Mouse (Mus musculus) stomach, embryonic 16.5 days (tissue): Measurements from ENCODE around the gene Gsk3a. TPM values are rescaled to one million over a fixed set of nuclear protein-coding genes. Genes with fewer than 3 reads are reported as not detected.

ENCODE experiments used
- ATAC-seq: fragments of 200-750 bp; cut with Nextera tagmentation; 2 replicates; pipeline ENCODE4 v1.8.0; 2017; ENCODE audit warnings: moderate number of reproducible peaks, moderate TSS enrichment; ENCODE audit not compliant: insufficient read depth, low FRiP score
- H3K27ac ChIP-seq: fragments of 300-500 bp; sonication (generic); 2 replicates; pipeline ENCODE4 v1.5.1; 2014; ENCODE audit warnings: low read length
- H3K27me3 ChIP-seq: fragments of 300-500 bp; sonication (generic); 2 replicates; pipeline ENCODE4 v1.6.1; 2014; ENCODE audit warnings: low read length, control low read depth, mixed read lengths; ENCODE audit not compliant: control insufficient read depth, insufficient read depth
- H3K36me3 ChIP-seq: fragments of 300-500 bp; sonication (generic); 2 replicates; pipeline ENCODE4 v1.6.1; 2014; ENCODE audit warnings: low read length; ENCODE audit not compliant: control insufficient read depth, insufficient read depth
- H3K4me1 ChIP-seq: fragments of 300-500 bp; sonication (generic); 2 replicates; pipeline ENCODE4 v1.6.1; 2014; ENCODE audit warnings: low read length, control low read depth, mixed read lengths; ENCODE audit not compliant: control insufficient read depth, insufficient read depth
- H3K4me2 ChIP-seq: fragments of 300-500 bp; sonication (generic); 2 replicates; pipeline ENCODE4 v1.6.1; 2014; ENCODE audit warnings: low read depth, low read length, mixed read lengths
- H3K4me3 ChIP-seq: fragments of 300-500 bp; sonication (generic); replicated peaks from 2 replicates; pipeline ENCODE4 v1.5.1; 2014; ENCODE audit warnings: mild to moderate bottlenecking, low read length
- H3K9ac ChIP-seq: fragments of 300-500 bp; sonication (generic); 2 replicates; pipeline ENCODE4 v1.6.1; 2014; ENCODE audit warnings: low read length
- H3K9me3 ChIP-seq: fragments of 300-500 bp; sonication (generic); replicated peaks from 2 replicates; pipeline ENCODE4 v1.6.1; 2016; ENCODE audit warnings: low read length, control low read depth; ENCODE audit not compliant: control insufficient read depth
- WGBS: fragments of 180-500 bp; shearing (Covaris S2); extraction: QIAGEN DNeasy Blood & Tissue Kit; methylation state at CpG from one replicate; pipeline ENCODE4 v1.1.7; 2014; 5-methylcytosine and 5-hydroxymethylcytosine counted together
- polyA plus RNA-seq: library from polyadenylated mRNA; unstranded; fragments of >200 nt; fragmentation: Nextera tagmentation; extraction: Ambion mirVana; gene quantifications from 2 replicates; pipeline ENCODE4 v1.2.1, GENCODE M21; 2015

Gene Gsk3a
- polyA plus RNA-seq, 1 experiment from 2014 or later, result 5.7 TPM

DNA sequence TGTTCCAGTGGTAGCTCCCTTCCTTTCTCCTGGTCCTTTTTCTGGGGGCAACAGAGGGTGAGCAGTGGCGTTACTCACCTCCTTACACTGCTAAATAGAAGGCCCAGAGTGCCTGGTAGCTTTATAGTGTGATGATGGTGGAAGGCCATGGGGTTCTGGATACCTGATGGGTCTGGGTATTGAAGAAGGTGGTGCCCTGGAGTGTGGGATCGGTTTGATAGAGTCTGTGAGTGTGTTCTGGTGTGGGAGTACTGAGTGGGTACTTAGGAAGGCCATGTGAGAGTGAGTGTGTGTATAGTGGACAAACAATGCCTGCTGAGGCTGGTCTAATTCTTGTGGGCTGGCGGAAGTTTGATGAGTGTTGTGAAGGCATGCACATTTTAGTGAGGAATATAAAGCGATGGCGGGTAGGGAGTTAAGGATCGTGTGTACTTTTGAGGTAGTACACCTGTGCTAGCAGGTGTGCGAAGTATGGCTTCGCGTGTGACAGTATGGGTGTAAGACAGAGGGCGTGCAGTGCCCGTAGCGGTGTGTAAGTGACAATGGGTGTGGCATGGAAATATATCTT lies 43.6 kb upstream of the Gsk3a start:
- 11% methylated on average over 12 of the region's 12 CpGs for whole genome bisulfite sequencing
- Histone ChIP-seq H3K27me3 (no peaks in the 10 kb centered on the region), H3K4me1 (peaks cover 54% of the 10 kb centered on the region), H3K9me3 (no peaks in the 10 kb centered on the region), H3K9ac (peak overlapping the region; percentile 89), H3K27ac (peak overlapping the region; percentile 100), H3K4me2 (peak overlapping the region; percentile 83), H3K4me3 (peak overlapping the region; percentile 65), H3K36me3 (peaks cover 7% of the 10 kb centered on the region)
- peak; percentile 2 for ATAC-seq

DNA sequence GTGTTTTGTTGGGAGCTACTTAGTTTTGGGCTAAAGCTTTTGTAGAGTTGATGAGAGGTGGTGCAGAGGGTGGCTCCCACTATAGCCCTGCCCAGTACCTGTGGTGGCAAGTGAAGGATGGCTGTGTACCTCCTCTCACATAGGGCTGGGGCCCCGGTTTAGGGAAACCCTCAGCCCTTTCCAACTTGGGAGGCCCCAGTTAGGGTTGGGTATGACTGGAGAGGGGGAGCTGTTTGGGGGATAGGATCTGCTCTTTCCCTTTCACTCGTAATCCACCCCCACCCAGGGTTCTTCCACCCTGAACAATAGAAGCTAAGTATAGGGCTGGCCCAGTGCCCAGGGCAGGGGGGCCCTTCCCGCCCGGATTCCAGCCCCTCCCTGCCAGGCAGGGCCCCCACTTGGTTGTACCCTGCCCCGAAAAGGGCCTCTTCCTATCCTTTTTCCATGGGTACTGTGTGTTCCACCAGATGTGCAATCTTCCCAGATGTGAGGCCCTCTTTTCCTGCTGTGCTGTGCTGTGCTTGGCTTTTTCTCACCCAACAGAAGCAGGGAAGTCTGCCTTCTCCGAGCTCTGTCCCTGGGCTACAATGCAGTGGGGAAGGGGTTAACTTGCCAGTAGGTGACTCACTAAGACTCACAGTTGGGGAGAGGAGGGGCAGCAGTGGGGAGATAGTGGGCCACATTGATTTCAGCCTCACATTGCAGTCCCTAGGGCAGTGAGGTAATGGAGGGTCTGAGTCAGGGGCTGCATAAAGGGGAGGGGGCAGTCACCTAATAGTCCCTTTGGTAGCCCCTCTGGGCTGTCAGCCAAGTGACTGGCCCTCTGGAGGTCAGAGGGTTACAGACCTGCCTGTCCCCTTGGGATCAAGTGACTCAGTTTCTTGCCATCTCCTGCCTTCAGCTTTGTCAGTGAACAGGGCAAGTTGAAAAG lies 42.5 kb upstream of the Gsk3a start:
- H3K4me3 ChIP-seq, result peak overlapping the region; percentile 65
- peak overlapping the region; percentile 89 for H3K9ac ChIP-seq
- peak; percentile 22 for ATAC-seq
- no peaks in the 10 kb centered on the region for H3K9me3 ChIP-seq
- H3K36me3 ChIP-seq, result 0 out of 2 replicates have a peak, but pooled peaks cover 1% of the 10 kb centered on the region
- peak overlapping the region; percentile 83 for H3K4me2 ChIP-seq
- peaks cover 65% of the 10 kb centered on the region for H3K4me1 ChIP-seq
- WGBS, result 2% methylated on average over 6 of the region's 6 CpGs
- no peaks in the 10 kb centered on the region for H3K27me3 ChIP-seq
- peak overlapping the region; percentile 100 for H3K27ac ChIP-seq

DNA sequence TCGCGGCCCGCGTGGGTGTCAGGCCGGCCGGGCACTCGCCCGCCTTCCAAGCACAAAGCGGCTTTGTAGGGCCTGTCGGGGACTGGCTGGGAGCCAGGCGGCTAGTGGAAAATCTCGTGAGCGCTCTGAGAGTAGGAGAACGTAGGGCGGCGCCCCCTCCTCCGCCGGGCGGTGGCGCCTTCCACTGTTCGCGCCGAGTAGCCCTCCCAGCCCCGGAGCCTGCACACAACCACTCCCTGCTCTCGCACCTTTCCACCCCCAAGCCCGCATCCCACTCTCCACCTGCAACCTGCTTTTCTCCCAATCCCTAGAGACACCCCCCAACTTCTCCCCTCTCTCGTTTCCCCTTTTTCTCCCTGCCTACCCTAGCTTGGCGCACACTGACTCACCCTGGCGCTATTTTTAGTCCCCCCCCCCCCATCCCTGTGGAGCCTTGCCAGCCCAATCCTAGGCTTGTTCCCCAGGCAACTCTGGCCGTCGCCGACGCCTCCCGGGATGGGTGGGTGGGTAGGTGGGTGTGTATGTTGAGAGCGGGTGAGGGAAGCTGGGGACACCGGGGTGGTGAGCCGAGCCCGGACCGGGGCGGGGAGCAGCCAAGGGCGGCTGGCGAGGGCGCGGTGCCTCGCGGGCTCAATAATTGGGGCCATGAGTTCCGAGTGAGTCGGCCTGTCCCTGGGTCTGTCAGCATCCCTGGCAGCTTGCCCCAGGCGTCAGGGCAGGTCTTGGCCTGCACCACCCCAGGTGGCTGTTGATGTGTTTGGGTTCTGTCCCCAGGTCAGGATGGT lies 41.6 kb upstream of the Gsk3a start:
- WGBS, result under 1% methylated on average over 48 of the region's 49 CpGs
- Histone ChIP-seq H3K4me1 (peaks cover 62% of the 10 kb centered on the region), H3K9ac (peak overlapping the region; percentile 89), H3K27me3 (no peaks in the 10 kb centered on the region), H3K9me3 (no peaks in the 10 kb centered on the region), H3K36me3 (no peaks in the 10 kb centered on the region), H3K4me3 (peak overlapping the region; percentile 65), H3K27ac (peak overlapping the region; percentile 100), H3K4me2 (peak overlapping the region; percentile 83)
- peak; percentile 32 for ATAC-seq

DNA sequence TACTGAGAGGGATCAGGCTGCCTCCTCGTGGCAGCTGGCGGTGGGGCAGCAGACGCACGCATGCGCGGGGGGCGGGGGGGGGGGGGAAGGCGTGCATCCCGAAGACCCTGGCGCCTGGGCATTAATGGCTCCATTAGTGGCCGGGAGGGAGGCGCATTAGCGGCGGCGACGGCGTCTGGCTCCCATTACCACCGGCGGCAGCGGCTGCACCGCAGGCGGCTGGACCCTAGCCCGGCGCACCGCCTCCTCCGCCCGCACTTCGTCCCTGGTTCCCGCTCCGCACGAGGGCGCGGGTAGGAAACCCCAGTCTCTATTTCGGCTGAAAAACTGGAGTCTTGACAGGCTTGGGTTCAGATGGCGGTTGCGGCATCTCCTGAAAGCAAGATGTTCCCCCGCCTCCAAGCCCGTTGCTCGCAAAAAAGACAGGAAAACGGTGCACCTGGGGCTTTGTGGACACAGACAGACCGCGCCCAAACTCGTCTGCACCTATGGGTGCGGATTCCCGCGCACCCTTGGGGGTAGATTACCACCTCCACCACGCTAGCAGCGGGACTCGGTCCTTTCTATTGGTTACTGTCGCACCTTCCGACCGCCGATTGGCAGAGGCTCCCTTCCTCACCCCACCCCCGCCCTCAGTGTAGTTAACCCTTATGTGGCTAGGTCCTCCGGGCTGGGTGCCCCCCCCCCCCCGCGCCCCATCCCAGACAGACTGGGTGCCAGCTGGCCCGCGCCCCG lies 40.9 kb upstream of the Gsk3a start:
- peak overlapping the region; percentile 83 for H3K4me2 ChIP-seq
- peak overlapping the region; percentile 89 for H3K9ac ChIP-seq
- no peaks in the 10 kb centered on the region for H3K27me3 ChIP-seq
- peak; percentile 69 for ATAC-seq
- peak overlapping the region; percentile 65 for H3K4me3 ChIP-seq
- WGBS, result under 1% methylated on average over 51 of the region's 60 CpGs
- H3K27ac ChIP-seq, result peak overlapping the region; percentile 100
- H3K36me3 ChIP-seq, result no peaks in the 10 kb centered on the region
- H3K9me3 ChIP-seq, result no peaks in the 10 kb centered on the region
- peaks cover 62% of the 10 kb centered on the region for H3K4me1 ChIP-seq

DNA sequence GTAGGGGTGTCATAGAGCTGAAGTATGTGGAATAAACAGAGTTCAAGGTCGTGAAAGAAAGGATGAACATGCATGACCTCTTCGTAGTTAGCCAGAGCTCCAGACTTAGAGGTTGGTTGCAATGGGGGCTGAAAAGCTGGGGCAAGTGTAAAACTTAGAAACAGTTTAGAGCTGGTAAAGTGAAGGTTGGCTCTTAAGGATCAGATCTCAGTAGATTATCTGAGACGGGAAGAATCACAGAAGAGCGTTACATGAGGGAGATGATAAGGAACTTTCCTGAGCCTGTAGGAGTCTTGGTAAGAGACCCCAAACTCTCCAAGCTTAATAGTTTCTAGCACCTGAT lies 40.3 kb upstream of the Gsk3a start:
- Histone ChIP-seq H3K36me3 (no peaks in the 10 kb centered on the region), H3K4me1 (peaks cover 60% of the 10 kb centered on the region), H3K4me3 (peak overlapping the region; percentile 65), H3K9me3 (no peaks in the 10 kb centered on the region), H3K27ac (peak overlapping the region; percentile 100), H3K9ac (peak overlapping the region; percentile 89), H3K27me3 (no peaks in the 10 kb centered on the region), H3K4me2 (peak overlapping the region; percentile 83)
- no peak for ATAC-seq
- WGBS, result 11% methylated on average over 4 of the region's 4 CpGs

DNA sequence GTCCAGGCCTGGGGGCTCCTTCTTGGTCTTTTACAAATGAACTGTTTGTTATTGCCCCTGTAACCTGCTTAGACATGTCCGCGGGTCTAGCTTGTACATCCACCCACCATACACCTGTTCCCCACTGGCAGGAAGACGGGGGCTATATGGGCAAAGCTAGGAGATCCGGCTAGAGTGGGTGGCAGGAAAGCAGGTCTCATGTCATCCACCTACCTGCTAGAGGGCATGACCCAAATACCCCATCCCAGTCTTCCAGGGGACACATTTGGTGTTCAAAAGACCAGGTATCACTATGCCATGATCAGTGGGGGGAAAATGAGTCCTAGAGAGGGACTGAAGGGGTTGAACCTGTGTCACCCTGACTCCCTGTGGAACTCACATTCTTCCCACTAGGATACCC lies 39.8 kb upstream of the Gsk3a start:
- WGBS, result 74% methylated on average over 4 of the region's 4 CpGs
- peak overlapping the region; percentile 89 for H3K9ac ChIP-seq
- H3K27me3 ChIP-seq, result no peaks in the 10 kb centered on the region
- peaks cover 60% of the 10 kb centered on the region for H3K4me1 ChIP-seq
- peak overlapping the region; percentile 100 for H3K27ac ChIP-seq
- peak overlapping the region; percentile 83 for H3K4me2 ChIP-seq
- 0 out of 2 replicates have a peak, but pooled peaks cover under 1% of the 10 kb centered on the region for H3K36me3 ChIP-seq
- no peaks in the 10 kb centered on the region for H3K9me3 ChIP-seq
- no peak overlapping the region; the same call in 1 of the 2 replicates for H3K4me3 ChIP-seq
- no peak for ATAC-seq

DNA sequence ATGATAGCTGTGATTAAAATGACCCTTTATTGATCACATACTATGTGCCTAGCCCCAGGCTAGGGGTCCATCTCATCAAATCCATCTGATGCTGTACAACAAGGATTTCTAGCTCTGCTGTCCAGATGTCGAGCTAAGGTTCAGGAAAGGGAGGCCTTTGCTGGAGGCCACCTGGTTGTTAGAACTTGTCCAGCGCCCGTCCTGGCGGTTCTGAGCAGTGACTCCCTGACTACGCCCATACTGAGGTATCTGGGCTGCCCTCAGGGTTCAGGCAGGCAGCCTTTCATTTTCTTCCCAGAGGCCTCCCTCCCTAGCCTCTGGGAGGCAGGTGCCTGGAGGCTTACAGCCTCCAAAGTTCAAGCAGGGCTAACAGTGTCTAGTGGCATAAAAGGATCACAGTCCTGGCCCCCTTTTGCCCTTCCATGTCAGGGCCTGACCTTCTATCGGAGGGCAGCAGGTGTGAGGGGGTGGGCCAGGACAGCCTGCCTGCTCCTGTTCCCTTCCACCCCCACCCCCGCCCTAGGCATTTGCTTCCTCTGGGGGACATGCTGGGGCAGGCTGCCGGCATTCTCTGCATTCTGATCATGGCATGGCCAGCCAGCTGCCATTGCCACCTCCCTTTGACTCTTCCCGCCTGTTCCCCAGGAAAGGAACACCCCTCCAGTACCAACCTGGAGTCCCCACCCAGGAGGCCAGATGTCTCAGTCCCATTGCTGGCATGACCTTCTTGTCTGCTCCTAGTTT lies 38.1 kb upstream of the Gsk3a start:
- Histone ChIP-seq H3K9me3 (no peaks in the 10 kb centered on the region), H3K4me1 (peaks cover 51% of the 10 kb centered on the region)

DNA sequence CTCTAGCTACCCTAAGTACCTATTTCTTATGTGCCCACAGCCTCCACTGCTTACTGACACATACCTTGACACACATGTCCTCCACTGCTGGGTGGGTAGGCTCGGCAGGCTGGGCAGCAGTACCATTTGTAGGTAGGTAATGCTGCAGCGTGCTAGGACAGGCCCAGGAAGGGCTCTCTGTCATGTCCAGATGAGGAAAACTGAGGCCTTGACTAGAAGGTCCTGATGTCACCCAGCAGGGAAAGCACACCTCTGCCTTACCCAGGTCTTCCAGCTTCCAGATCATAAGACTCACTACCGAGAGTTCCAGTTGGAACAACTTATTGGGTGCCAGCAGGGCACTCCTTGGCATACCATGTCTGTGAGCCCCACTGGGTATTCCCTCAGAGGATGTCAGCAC lies 37.3 kb upstream of the Gsk3a start:
- WGBS, result 81% methylated on average over 3 of the region's 3 CpGs
- H3K9ac ChIP-seq, result peak overlapping the region; percentile 5; the same call in 1 of the 2 replicates
- peaks cover 14% of the 10 kb centered on the region; the same call in 1 of the 2 replicates for H3K36me3 ChIP-seq
- no peak overlapping the region for H3K4me3 ChIP-seq
- no peak overlapping the region for H3K4me2 ChIP-seq
- ATAC-seq, result no peak
- peaks cover 48% of the 10 kb centered on the region for H3K4me1 ChIP-seq
- peak overlapping the region; percentile 100 for H3K27ac ChIP-seq
- H3K27me3 ChIP-seq, result no peaks in the 10 kb centered on the region
- H3K9me3 ChIP-seq, result no peaks in the 10 kb centered on the region

More for the DNA sequence above, 38.1 kb upstream of the Gsk3a start:
- Histone ChIP-seq H3K9ac (peak overlapping the region; percentile 58), H3K4me3 (no peak overlapping the region), H3K4me2 (peak overlapping the region; percentile 14; the same call in 1 of the 2 replicates), H3K36me3 (peaks cover 14% of the 10 kb centered on the region; the same call in 1 of the 2 replicates), H3K27ac (peak overlapping the region; percentile 100), H3K27me3 (no peaks in the 10 kb centered on the region)
- whole genome bisulfite sequencing, result 43% methylated on average over 9 of the region's 9 CpGs
- ATAC-seq, result no peak
